Mouse (Mus musculus): ENCODE results near the gene Dennd2a. TPM values are rescaled to one million over a fixed set of nuclear protein-coding genes. Genes with fewer than 3 reads are reported as not detected.
"Not testable (repeated sequence)": the region's sequence is repeated elsewhere in the genome, so short reads cannot be mapped to it uniquely, and the experiment has no call there.

The Dennd2a gene
- polyA plus RNA-seq, 1 experiment from 2014 or later, result 7.7 TPM

DNA sequence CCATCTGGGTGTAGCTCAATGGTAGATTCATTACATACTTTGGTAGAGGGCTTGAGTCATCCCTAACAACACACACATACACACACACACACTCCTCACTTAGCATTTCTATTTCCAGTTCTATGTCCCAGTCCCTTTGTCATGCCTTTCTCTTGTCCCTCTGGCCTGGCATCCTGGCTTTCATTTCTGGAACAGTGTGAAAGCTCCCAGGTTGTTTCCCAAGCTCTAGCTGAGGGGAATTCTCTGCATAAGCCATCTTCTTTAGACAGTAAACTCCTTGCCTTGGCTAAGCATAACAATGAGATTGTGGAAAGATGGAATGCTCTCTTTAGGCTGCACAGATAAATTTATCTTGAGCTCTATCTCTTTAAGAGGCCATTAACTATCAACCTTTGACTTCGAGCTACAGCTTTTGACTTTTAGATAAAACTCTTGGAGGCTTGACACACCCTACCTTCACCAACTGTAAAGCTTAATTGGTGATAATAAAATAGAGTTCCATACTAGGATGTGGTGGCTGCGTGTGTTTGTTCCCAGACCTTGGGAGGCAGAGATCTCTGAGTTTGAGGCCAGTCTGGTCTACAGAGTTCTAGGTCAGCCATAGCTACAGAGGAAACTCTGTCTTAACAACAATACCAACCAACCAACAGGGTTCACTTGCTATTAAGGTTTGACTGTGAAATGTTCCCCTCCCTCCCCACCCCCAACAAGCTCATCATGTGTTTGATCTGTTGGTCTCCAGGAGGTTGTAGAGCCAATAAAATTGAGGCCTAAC lies 123.4 kb downstream of the Dennd2a start:
- no peak overlapping the region for H3K27ac ChIP-seq
- no peaks in the 10 kb centered on the region for H3K79me2 ChIP-seq (ENCODE audit: inconsistent target)
- H3K4me3 ChIP-seq (ENCODE audit: inconsistent target), result no peak overlapping the region
- H3K36me3 ChIP-seq (ENCODE audit: inconsistent target), result no peaks in the 10 kb centered on the region
- 96% methylated on average over 2 of the region's 2 CpGs for WGBS (ENCODE audit: missing documents)

DNA sequence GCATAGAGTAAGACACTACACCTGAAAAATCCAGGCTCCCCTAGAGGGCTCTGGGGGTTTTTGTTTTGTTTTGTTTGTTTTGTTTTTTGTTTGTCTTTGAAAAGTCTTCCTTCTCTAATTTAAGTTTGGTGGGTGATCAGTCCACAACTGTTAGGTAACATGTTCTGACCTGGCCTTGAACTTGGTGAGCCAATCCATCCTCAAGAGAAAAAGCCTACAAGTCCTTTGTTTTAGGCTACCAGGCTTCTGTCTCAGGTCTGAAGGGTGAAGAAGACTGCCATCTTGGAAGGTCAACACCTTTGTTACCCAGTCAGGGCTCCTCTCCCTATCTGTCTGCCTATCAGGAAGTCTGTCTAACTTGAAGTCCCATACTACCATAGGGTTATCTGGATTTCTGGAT lies 124.0 kb downstream of the Dennd2a start:
- Histone ChIP-seq H3K79me2 (ENCODE audit: inconsistent target) (no peaks in the 10 kb centered on the region), H3K36me3 (ENCODE audit: inconsistent target) (no peaks in the 10 kb centered on the region), H3K4me3 (ENCODE audit: inconsistent target) (no peak overlapping the region), H3K27ac (no peak overlapping the region)

- Histone ChIP-seq H3K79me2 (ENCODE audit: inconsistent target) (no peaks in the 10 kb centered on the region), H3K27ac (no peak overlapping the region), H3K36me3 (ENCODE audit: inconsistent target) (no peaks in the 10 kb centered on the region), H3K4me3 (ENCODE audit: inconsistent target) (no peak overlapping the region)
- WGBS (ENCODE audit: missing documents), result 91% methylated on average over 4 of the region's 4 CpGs
Observed at GRCm38 (mm10) chr6:39433174-39433573, 124.5 kb downstream of the Dennd2a start.

DNA sequence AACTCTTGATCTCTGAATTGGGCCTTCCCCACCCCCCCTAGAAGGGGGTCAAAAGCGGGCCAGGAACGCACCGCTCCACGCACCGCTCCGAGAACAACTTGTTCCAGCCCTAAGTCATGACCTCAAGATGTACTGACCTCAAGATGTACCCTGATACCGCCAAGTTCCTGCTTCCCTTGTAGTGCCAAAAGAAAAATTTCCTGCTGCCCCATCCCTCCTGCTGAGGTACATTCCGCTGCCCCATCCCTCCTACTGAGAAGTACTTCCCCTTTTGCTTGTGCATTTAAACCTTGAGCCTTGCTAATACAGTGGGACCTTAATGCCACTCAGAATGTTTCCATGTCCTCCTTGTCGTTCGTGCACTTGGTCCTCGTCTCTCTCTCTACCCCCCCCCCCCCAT lies 126.9 kb downstream of the Dennd2a start:
- H3K36me3 ChIP-seq (ENCODE audit: inconsistent target), result no peaks in the 10 kb centered on the region
- no peak overlapping the region for H3K27ac ChIP-seq
- WGBS (ENCODE audit: missing documents), result 54% methylated on average over 11 of the region's 11 CpGs

DNA sequence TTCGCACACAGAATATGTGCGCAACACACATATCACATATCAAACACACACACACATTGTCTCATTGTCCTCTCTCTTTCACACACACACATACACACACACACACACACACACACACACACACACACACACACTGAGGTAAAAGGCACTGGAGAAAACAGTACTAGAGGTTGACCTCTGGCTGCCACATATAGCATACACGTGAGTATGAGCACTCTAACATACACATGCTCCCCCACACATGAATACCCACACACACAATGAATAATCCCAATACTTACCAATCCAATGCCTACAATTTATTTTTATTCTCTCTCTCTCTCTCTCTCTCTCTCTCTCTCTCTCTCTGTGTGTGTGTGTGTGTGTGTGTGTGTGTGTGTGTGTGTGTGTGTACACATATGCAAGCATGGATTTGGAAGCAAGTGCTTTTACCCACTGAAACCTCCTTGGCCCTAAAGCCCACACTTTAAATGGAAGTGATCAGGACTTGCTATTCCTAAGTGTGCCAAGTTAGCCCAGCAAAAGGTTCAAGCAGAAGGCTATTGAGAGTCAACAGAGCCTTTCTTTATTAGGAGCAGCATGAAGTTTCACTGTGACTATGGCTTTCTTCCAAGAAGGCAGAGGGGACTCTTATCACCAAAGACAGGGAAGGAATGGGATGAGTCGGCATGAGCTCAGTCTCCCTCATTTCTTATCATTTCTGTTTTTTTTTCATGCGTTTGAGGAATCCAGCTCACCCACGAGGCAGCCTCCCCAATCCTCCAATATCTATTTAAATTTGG lies 128.5 kb downstream of the Dennd2a start:
- WGBS (ENCODE audit: missing documents), result 83% methylated on average over 6 of the region's 6 CpGs
- no peak overlapping the region for H3K27ac ChIP-seq
- H3K36me3 ChIP-seq (ENCODE audit: inconsistent target), result no peaks in the 10 kb centered on the region
- H3K79me2 ChIP-seq (ENCODE audit: inconsistent target), result no peaks in the 10 kb centered on the region
- H3K4me3 ChIP-seq (ENCODE audit: inconsistent target), result no peak overlapping the region

More for the DNA sequence above, 126.9 kb downstream of the Dennd2a start:
- no peak overlapping the region for H3K4me3 ChIP-seq (ENCODE audit: inconsistent target)
- no peaks in the 10 kb centered on the region for H3K79me2 ChIP-seq (ENCODE audit: inconsistent target)

GRCm38 (mm10) chr6:39427276-39428003 lies 130.2 kb downstream of the Dennd2a start:
- Histone ChIP-seq H3K4me3 (ENCODE audit: inconsistent target) (no peak overlapping the region), H3K79me2 (ENCODE audit: inconsistent target) (no peaks in the 10 kb centered on the region), H3K36me3 (ENCODE audit: inconsistent target) (no peaks in the 10 kb centered on the region), H3K27ac (no peak overlapping the region)
- 89% methylated on average over 3 of the region's 4 CpGs for WGBS (ENCODE audit: missing documents)

DNA sequence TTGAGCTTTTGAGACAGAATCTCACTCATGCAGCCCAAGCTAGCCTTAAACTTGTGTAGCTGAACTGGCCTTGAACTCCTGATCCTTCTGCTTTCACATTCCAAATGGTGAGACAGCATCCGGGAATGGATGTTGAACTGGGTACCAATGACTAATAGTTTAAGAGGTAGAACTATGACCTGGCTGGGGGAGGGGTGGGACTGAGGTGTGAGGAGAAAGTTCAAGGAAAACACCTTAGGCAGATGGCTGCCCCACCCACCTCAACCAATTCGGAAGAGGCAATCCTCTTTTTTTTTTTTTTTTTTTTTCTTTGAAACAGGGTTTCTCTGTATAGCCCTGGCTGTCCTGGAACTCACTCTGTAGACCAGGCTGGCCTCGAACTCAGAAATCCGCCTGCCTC lies 130.9 kb downstream of the Dennd2a start:
- no peaks in the 10 kb centered on the region for H3K36me3 ChIP-seq (ENCODE audit: inconsistent target)
- no peaks in the 10 kb centered on the region for H3K79me2 ChIP-seq (ENCODE audit: inconsistent target)
- no peak overlapping the region for H3K27ac ChIP-seq
- 100% methylated on average over 1 of the region's 4 CpGs for WGBS (ENCODE audit: missing documents)
- no peak overlapping the region for H3K4me3 ChIP-seq (ENCODE audit: inconsistent target)

- whole genome bisulfite sequencing (ENCODE audit: missing documents), result 86% methylated on average over 2 of the region's 2 CpGs
- Histone ChIP-seq H3K79me2 (ENCODE audit: inconsistent target) (no peaks in the 10 kb centered on the region), H3K27ac (no peak overlapping the region), H3K36me3 (ENCODE audit: inconsistent target) (no peaks in the 10 kb centered on the region), H3K4me3 (ENCODE audit: inconsistent target) (no peak overlapping the region)
Observed at GRCm38 (mm10) chr6:39425181-39425580, 132.5 kb downstream of the Dennd2a start.

GRCm38 (mm10) chr6:39423686-39424085 lies 134.0 kb downstream of the Dennd2a start:
- no peak overlapping the region for H3K27ac ChIP-seq
- H3K36me3 ChIP-seq (ENCODE audit: inconsistent target), result no peaks in the 10 kb centered on the region
- peaks cover 10% of the 10 kb centered on the region for H3K79me2 ChIP-seq (ENCODE audit: inconsistent target)
- WGBS (ENCODE audit: missing documents), result 95% methylated on average over 7 of the region's 7 CpGs
- H3K4me3 ChIP-seq (ENCODE audit: inconsistent target), result no peak overlapping the region

- peaks cover 15% of the 10 kb centered on the region for H3K79me2 ChIP-seq (ENCODE audit: inconsistent target)
- H3K4me3 ChIP-seq (ENCODE audit: inconsistent target), result no peak overlapping the region
- H3K36me3 ChIP-seq (ENCODE audit: inconsistent target), result no peaks in the 10 kb centered on the region
- H3K27ac ChIP-seq, result no peak overlapping the region
- 86% methylated on average over 6 of the region's 6 CpGs for WGBS (ENCODE audit: missing documents)
Observed at GRCm38 (mm10) chr6:39423130-39423551, 134.5 kb downstream of the Dennd2a start.

- peaks cover 38% of the 10 kb centered on the region for H3K79me2 ChIP-seq (ENCODE audit: inconsistent target)
- no peak overlapping the region for H3K27ac ChIP-seq
- WGBS (ENCODE audit: missing documents), result 88% methylated on average over 4 of the region's 4 CpGs
- no peaks in the 10 kb centered on the region for H3K36me3 ChIP-seq (ENCODE audit: inconsistent target)
- H3K4me3 ChIP-seq (ENCODE audit: inconsistent target), result no peak overlapping the region
Observed at GRCm38 (mm10) chr6:39420867-39421266, 136.8 kb downstream of the Dennd2a start.

DNA sequence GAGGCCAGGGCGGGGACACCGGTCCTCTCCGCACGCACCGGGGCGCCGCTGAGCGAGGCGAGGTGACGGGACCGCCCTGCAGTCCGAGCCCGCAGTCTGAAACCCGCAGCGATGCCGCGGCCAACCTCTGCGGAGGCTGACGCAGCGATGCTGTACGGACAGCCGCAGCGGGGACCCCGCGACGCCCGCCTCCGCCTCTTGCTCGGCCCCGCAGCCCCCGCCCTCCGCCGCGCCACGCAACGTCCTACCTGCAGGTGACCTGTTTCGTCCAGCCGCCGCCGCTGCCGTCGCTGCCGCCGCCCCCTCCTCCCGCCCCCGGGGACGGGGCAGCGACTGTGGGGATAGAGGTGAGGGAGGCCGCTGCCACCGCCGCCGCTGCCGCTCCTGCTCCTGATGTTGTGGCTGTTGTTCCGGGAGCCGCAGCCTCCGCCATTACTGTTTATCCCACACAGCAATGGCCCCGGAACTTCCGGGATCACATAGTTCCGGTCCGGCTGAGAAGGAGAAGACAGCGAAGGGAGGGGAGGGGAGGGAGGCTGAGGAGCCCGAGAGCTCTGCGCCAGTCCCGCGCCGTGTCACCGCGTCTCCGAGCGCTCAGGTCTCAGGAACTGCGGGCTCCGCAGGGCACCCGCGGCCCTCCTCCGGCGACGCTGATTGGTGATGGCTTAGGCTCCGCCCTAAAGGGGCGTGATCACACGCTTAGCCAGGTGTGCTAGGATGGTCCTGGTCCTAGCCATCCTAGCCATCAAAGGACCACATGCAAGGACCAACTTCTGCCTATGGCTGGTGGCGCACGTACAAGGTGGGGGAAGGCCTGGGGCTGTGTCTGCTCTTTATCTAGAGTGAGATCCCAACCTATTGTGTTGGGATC lies 137.6 kb downstream of the Dennd2a start, which contains the start of gene Mkrn1:
Gene Mkrn1, minus strand, starts transcription at position 612 of the 871 bp plus-strand sequence.
- Histone ChIP-seq H3K79me2 (ENCODE audit: inconsistent target) (peaks cover 45% of the 10 kb centered on the region), H3K4me3 (ENCODE audit: inconsistent target) (peak within 1 kb of the TSS; percentile 72), H3K36me3 (ENCODE audit: inconsistent target) (no peaks in the 10 kb centered on the region), H3K27ac (peak within 1 kb of the TSS; percentile 68)
- under 1% methylated on average over 66 of the region's 82 CpGs for WGBS (ENCODE audit: missing documents)

- Histone ChIP-seq H3K79me2 (ENCODE audit: inconsistent target) (peaks cover 51% of the 10 kb centered on the region), H3K27ac (peak overlapping the region; percentile 68), H3K4me3 (ENCODE audit: inconsistent target) (peak overlapping the region; percentile 72), H3K36me3 (ENCODE audit: inconsistent target) (no peaks in the 10 kb centered on the region)
- WGBS (ENCODE audit: missing documents), result under 1% methylated on average over 43 of the region's 43 CpGs
Observed at GRCm38 (mm10) chr6:39419386-39419850, 138.2 kb downstream of the Dennd2a start.

DNA sequence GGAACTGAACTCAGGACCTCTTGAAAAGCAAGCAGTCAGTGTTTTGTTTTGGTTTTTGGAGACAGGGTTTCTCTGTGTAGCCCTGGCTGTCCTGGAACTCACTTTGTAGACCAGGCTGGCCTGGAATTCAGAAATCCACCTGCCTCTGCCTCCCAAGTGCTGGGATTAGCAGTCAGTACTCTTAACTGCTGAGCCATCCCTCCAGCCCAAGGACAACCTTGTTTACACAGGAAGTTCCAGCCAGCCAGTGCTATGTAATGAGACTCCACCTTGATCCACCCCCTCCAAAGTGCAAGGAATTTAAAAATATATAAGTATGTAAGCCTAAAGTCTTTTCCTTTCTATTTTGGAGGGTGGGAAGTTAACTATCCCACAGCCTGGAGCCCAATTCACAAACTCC lies 141.0 kb downstream of the Dennd2a start:
- Histone ChIP-seq H3K27ac (peak overlapping the region; percentile 13; the same call in 1 of the 2 replicates), H3K79me2 (ENCODE audit: inconsistent target) (peaks cover 79% of the 10 kb centered on the region)
- not testable (repeated sequence) for H3K4me3 ChIP-seq (ENCODE audit: inconsistent target); H3K36me3 ChIP-seq (ENCODE audit: inconsistent target)
